Mouse (Mus musculus) limb, embryonic 12.5 days (tissue): ENCODE results near the gene Gm960. TPM values are rescaled to one million over a fixed set of nuclear protein-coding genes. Genes with fewer than 3 reads are reported as not detected.

ENCODE experiments used
- ATAC-seq: fragments of 200-750 bp; cut with Nextera tagmentation; 2 replicates; pipeline ENCODE4 v1.8.0; 2017; ENCODE audit warnings: low read depth, moderate TSS enrichment; ENCODE audit not compliant: insufficient number of reproducible peaks, insufficient read depth, low FRiP score, low TSS enrichment
- H3K27ac ChIP-seq: fragments of 300-500 bp; sonication (generic); 2 replicates; pipeline ENCODE4 v1.5.1; 2016; ENCODE audit warnings: mild to moderate bottlenecking, moderate library complexity
- H3K27me3 ChIP-seq: fragments of 300-500 bp; sonication (generic); 2 replicates; pipeline ENCODE4 v1.6.1; 2016; ENCODE audit warnings: mild to moderate bottlenecking, moderate library complexity
- H3K36me3 ChIP-seq: fragments of 300-500 bp; sonication (generic); 2 replicates; pipeline ENCODE4 v1.6.1; 2016; ENCODE audit warnings: mild to moderate bottlenecking, moderate library complexity
- H3K4me1 ChIP-seq: fragments of 300-500 bp; sonication (generic); replicated peaks from 2 replicates; pipeline ENCODE4 v1.6.1; 2016
- H3K4me2 ChIP-seq: fragments of 300-500 bp; sonication (generic); 2 replicates; pipeline ENCODE4 v1.6.1; 2016; ENCODE audit warnings: mild to moderate bottlenecking, moderate library complexity
- H3K4me3 ChIP-seq: fragments of 300-500 bp; sonication (generic); replicated peaks from 2 replicates; pipeline ENCODE4 v1.5.1; 2016; ENCODE audit warnings: mild to moderate bottlenecking
- H3K9ac ChIP-seq: fragments of 300-500 bp; sonication (generic); replicated peaks from 2 replicates; pipeline ENCODE4 v1.6.1; 2016; ENCODE audit warnings: mild to moderate bottlenecking, moderate library complexity
- H3K9me3 ChIP-seq: fragments of 300-500 bp; sonication (generic); 2 replicates; pipeline ENCODE4 v1.6.1; 2016; ENCODE audit warnings: mild to moderate bottlenecking, moderate library complexity
- WGBS: fragments of 180-500 bp; shearing (Covaris S2); methylation state at CpG from one replicate; pipeline ENCODE4 v1.1.7; 2016; 5-methylcytosine and 5-hydroxymethylcytosine counted together
- polyA plus RNA-seq: library from polyadenylated mRNA; unstranded; fragments of >200 nt; fragmentation: Nextera tagmentation; extraction: Ambion mirVana; gene quantifications from 2 replicates; pipeline ENCODE4 v1.2.1, GENCODE M21; 2016

Gene Gm960
- polyA plus RNA-seq, 1 experiment from 2014 or later, result 6.9 TPM

GRCm38 (mm10) chr19:4737866-4738265, 39.4 kb upstream of the Gm960 start:
- Histone ChIP-seq H3K4me3 (no peak overlapping the region), H3K9me3 (no peaks in the 10 kb centered on the region), H3K36me3 (peaks cover 22% of the 10 kb centered on the region), H3K27me3 (no peaks in the 10 kb centered on the region), H3K27ac (no peak overlapping the region), H3K9ac (no peak overlapping the region; the same call in 1 of the 2 replicates), H3K4me2 (no peak overlapping the region), H3K4me1 (0 out of 2 replicates have a peak, but pooled peaks cover 2% of the 10 kb centered on the region)
- 86% methylated on average over 13 of the region's 13 CpGs for WGBS
- ATAC-seq, result no peak

- WGBS, result 83% methylated on average over 3 of the region's 3 CpGs
- Histone ChIP-seq H3K9me3 (no peaks in the 10 kb centered on the region), H3K4me2 (no peak overlapping the region), H3K4me1 (no peaks in the 10 kb centered on the region), H3K4me3 (no peak overlapping the region), H3K36me3 (peaks cover 22% of the 10 kb centered on the region), H3K9ac (no peak overlapping the region), H3K27ac (no peak overlapping the region), H3K27me3 (no peaks in the 10 kb centered on the region)
- no peak for ATAC-seq
Measured at GRCm38 (mm10) chr19:4733052-4733451, 34.6 kb upstream of the Gm960 start.

- Histone ChIP-seq H3K9ac (no peak overlapping the region), H3K27ac (no peak overlapping the region), H3K9me3 (no peaks in the 10 kb centered on the region), H3K36me3 (peaks cover 14% of the 10 kb centered on the region), H3K4me2 (no peak overlapping the region), H3K4me1 (no peaks in the 10 kb centered on the region), H3K27me3 (no peaks in the 10 kb centered on the region), H3K4me3 (no peak overlapping the region)
- 82% methylated on average over 9 of the region's 9 CpGs for WGBS
- ATAC-seq, result no peak
Measured at GRCm38 (mm10) chr19:4729186-4729585, 30.7 kb upstream of the Gm960 start.

- ATAC-seq, result no peak
- peaks cover 20% of the 10 kb centered on the region for H3K4me1 ChIP-seq
- H3K9ac ChIP-seq, result no peak overlapping the region; the same call in 1 of the 2 replicates
- WGBS, result 14% methylated on average over 11 of the region's 11 CpGs
- no peaks in the 10 kb centered on the region for H3K9me3 ChIP-seq
- H3K27ac ChIP-seq, result peak overlapping the region; percentile 42; the same call in 1 of the 2 replicates
- peak overlapping the region; percentile 21 for H3K4me3 ChIP-seq
- peak overlapping the region; percentile 36 for H3K4me2 ChIP-seq
- H3K36me3 ChIP-seq, result no peaks in the 10 kb centered on the region
- H3K27me3 ChIP-seq, result peaks cover 5% of the 10 kb centered on the region; the same call in 1 of the 2 replicates
Measured at GRCm38 (mm10) chr19:4720671-4721244, 22.3 kb upstream of the Gm960 start.

GRCm38 (mm10) chr19:4720112-4720511, 21.6 kb upstream of the Gm960 start:
- no peak overlapping the region for H3K9ac ChIP-seq
- H3K4me2 ChIP-seq, result no peak overlapping the region
- peaks cover 5% of the 10 kb centered on the region; the same call in 1 of the 2 replicates for H3K27me3 ChIP-seq
- H3K9me3 ChIP-seq, result no peaks in the 10 kb centered on the region
- no peak overlapping the region for H3K4me3 ChIP-seq
- H3K36me3 ChIP-seq, result no peaks in the 10 kb centered on the region
- no peak for ATAC-seq
- WGBS, result 83% methylated on average over 15 of the region's 15 CpGs
- no peak overlapping the region for H3K27ac ChIP-seq
- peaks cover 20% of the 10 kb centered on the region for H3K4me1 ChIP-seq

- no peak overlapping the region for H3K4me3 ChIP-seq
- H3K27ac ChIP-seq, result no peak overlapping the region
- no peaks in the 10 kb centered on the region for H3K9me3 ChIP-seq
- no peak overlapping the region for H3K4me2 ChIP-seq
- no peak for ATAC-seq
- peaks cover 12% of the 10 kb centered on the region for H3K27me3 ChIP-seq
- 25% methylated on average over 5 of the region's 5 CpGs for WGBS
- H3K36me3 ChIP-seq, result no peaks in the 10 kb centered on the region
- H3K4me1 ChIP-seq, result peaks cover 20% of the 10 kb centered on the region
- 0 out of 2 replicates have a peak overlapping the region, but pooled peaks have one; percentile 12 for H3K9ac ChIP-seq
Measured at GRCm38 (mm10) chr19:4719351-4719764, 20.9 kb upstream of the Gm960 start.

- H3K27ac ChIP-seq, result no peak overlapping the region
- WGBS, result 23% methylated on average over 10 of the region's 12 CpGs
- peaks cover 19% of the 10 kb centered on the region for H3K27me3 ChIP-seq
- no peak overlapping the region for H3K9ac ChIP-seq
- ATAC-seq, result no peak
- H3K4me3 ChIP-seq, result no peak overlapping the region
- H3K36me3 ChIP-seq, result no peaks in the 10 kb centered on the region
- peaks cover 23% of the 10 kb centered on the region for H3K4me1 ChIP-seq
- H3K9me3 ChIP-seq, result no peaks in the 10 kb centered on the region
- no peak overlapping the region for H3K4me2 ChIP-seq
Measured at GRCm38 (mm10) chr19:4718716-4719115, 20.2 kb upstream of the Gm960 start.

GRCm38 (mm10) chr19:4717281-4717680, 18.8 kb upstream of the Gm960 start:
- no peaks in the 10 kb centered on the region for H3K9me3 ChIP-seq
- no peak overlapping the region for H3K9ac ChIP-seq
- H3K4me1 ChIP-seq, result peaks cover 23% of the 10 kb centered on the region
- H3K27me3 ChIP-seq, result peaks cover 33% of the 10 kb centered on the region
- H3K27ac ChIP-seq, result no peak overlapping the region
- H3K4me2 ChIP-seq, result no peak overlapping the region
- WGBS, result 93% methylated on average over 2 of the region's 2 CpGs
- H3K36me3 ChIP-seq, result no peaks in the 10 kb centered on the region
- no peak overlapping the region for H3K4me3 ChIP-seq
- ATAC-seq, result no peak

GRCm38 (mm10) chr19:4716756-4717155, 18.3 kb upstream of the Gm960 start:
- Histone ChIP-seq H3K4me1 (peaks cover 23% of the 10 kb centered on the region), H3K36me3 (no peaks in the 10 kb centered on the region), H3K9me3 (no peaks in the 10 kb centered on the region), H3K27me3 (peaks cover 38% of the 10 kb centered on the region), H3K4me2 (no peak overlapping the region), H3K27ac (no peak overlapping the region), H3K9ac (no peak overlapping the region), H3K4me3 (no peak overlapping the region)
- 94% methylated on average over 14 of the region's 14 CpGs for WGBS
- ATAC-seq, result no peak

GRCm38 (mm10) chr19:4713886-4714285, 15.4 kb upstream of the Gm960 start:
- H3K36me3 ChIP-seq, result no peaks in the 10 kb centered on the region
- 25% methylated on average over 3 of the region's 3 CpGs for WGBS
- no peak for ATAC-seq
- peaks cover 57% of the 10 kb centered on the region for H3K27me3 ChIP-seq
- H3K4me3 ChIP-seq, result no peak overlapping the region
- H3K4me1 ChIP-seq, result peaks cover 10% of the 10 kb centered on the region; the same call in 1 of the 2 replicates
- no peak overlapping the region for H3K4me2 ChIP-seq
- no peaks in the 10 kb centered on the region for H3K9me3 ChIP-seq
- H3K9ac ChIP-seq, result no peak overlapping the region
- no peak overlapping the region for H3K27ac ChIP-seq

GRCm38 (mm10) chr19:4712781-4713526, 14.5 kb upstream of the Gm960 start:
- no peak for ATAC-seq
- Histone ChIP-seq H3K9me3 (no peaks in the 10 kb centered on the region), H3K36me3 (no peaks in the 10 kb centered on the region), H3K9ac (no peak overlapping the region), H3K4me1 (peaks cover 10% of the 10 kb centered on the region; the same call in 1 of the 2 replicates), H3K4me2 (peak overlapping the region; percentile 100), H3K4me3 (peak overlapping the region; percentile 66), H3K27ac (no peak overlapping the region), H3K27me3 (peaks cover 52% of the 10 kb centered on the region)
- 35% methylated on average over 13 of the region's 13 CpGs for WGBS
